Mouse (Mus musculus) heart, embryonic 10.5 days (tissue): ENCODE results near the gene Atp6ap1. TPM values are rescaled to one million over a fixed set of nuclear protein-coding genes. Genes with fewer than 3 reads are reported as not detected.

Experiments
- DNase-seq: peaks from one replicate; pipeline ENCODE4 v3.0.0-alpha.2; 2017; ENCODE audit warnings: low spot score
- H3K27ac ChIP-seq: fragments of 300-500 bp; sonication (generic); 2 replicates; pipeline ENCODE4 v1.5.1; 2016; ENCODE audit warnings: mild to moderate bottlenecking
- H3K27me3 ChIP-seq: fragments of 300-500 bp; sonication (generic); 2 replicates; pipeline ENCODE4 v1.6.1; 2016; ENCODE audit warnings: mild to moderate bottlenecking; ENCODE audit not compliant: poor library complexity, insufficient read depth, severe bottlenecking
- H3K36me3 ChIP-seq: fragments of 300-500 bp; sonication (generic); 2 replicates; pipeline ENCODE4 v1.6.1; 2016; ENCODE audit warnings: mild to moderate bottlenecking, moderate library complexity
- H3K4me1 ChIP-seq: fragments of 300-500 bp; sonication (generic); 2 replicates; pipeline ENCODE4 v1.6.1; 2016; ENCODE audit warnings: mild to moderate bottlenecking
- H3K4me3 ChIP-seq: fragments of 300-500 bp; sonication (generic); 2 replicates; pipeline ENCODE4 v1.5.1; 2016; ENCODE audit warnings: mild to moderate bottlenecking, moderate library complexity
- H3K9me3 ChIP-seq: fragments of 300-500 bp; sonication (generic); 2 replicates; pipeline ENCODE4 v1.6.1; 2016; ENCODE audit warnings: mild to moderate bottlenecking, moderate library complexity
- WGBS: fragments of 180-500 bp; shearing (Covaris S2); methylation state at CpG from one replicate; pipeline ENCODE4 v1.1.7; 2016; 5-methylcytosine and 5-hydroxymethylcytosine counted together
- polyA plus RNA-seq: library from polyadenylated mRNA; unstranded; fragments of >200 nt; fragmentation: Nextera tagmentation; extraction: Ambion mirVana; gene quantifications from 2 replicates; pipeline ENCODE4 v1.2.1, GENCODE M21; 2016

Gene Atp6ap1
- 114 and 125 TPM in 2 replicates for polyA plus RNA-seq

DNA sequence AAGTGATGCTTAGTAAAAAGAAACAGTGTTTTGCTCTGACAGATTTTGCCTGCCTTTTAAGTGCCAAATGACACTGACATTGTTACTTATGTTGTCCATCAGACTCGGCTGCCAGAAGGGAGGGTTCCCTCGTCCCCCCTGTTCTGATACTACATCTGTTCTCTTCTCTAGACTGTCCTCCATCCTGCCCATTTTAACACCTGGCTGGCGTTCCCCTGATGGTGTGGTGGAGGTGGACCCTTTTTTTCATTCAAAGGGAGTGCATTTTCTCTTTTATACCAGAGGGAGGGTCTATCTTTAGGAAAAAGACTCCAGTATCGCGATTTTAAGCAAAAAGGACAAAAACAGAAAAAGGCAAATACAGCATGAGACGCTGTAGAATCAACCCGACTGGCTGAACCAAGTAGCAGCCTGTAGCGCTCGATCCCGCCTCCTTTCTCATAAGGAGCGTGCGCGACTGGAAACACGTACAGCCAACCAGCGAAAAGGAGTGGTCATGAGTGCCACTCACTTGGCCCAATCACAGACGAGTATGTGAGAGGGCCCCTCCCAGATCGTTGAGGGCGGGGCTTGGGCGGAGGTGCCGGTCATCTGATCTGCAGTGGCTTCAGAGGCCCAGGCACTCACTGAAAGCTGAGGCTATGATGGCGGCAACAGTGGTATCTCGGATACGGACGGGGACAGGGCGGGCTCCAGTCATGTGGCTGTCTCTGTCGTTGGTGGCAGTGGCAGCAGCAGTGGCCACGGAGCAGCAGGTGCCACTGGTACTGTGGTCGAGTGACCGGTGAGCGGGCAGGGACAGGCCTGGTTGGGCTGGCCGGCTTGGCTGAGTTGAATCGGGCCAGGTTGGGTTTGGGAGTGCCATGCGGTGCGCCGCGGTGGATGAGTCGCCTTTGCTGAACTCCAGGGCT, at the start of gene Atp6ap1:
Gene Atp6ap1 (plus strand): TSS at position 560 of the 911 bp plus-strand sequence.
- DNase-seq: peak; percentile 97

DNA sequence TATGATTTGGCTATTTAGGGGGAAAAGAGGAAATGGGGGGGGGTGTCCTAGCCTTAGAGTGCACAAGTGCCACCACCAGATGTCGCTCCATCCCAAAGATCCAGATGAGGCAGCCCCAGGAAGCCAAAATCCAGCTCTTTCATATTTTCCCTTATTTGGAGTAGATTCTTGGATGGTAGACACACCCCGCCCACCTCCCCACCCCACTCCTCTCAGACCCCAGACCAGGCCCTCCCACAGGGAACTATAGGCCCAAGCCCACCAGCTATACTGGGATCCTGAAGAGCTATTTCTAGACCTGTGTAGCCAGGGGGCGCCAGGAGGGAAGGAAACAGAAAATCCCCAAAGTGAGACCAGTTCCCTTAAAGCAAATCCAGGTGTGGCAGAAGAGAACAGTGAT, 48.2 kb upstream of the Atp6ap1 start:
- H3K27me3 ChIP-seq: 0 out of 2 replicates have a peak, but pooled peaks cover 3% of the 10 kb centered on the region
- WGBS: 23% methylated on average over 3 of the region's 3 CpGs
- peak overlapping the region; percentile 57 for H3K4me3 ChIP-seq
- H3K4me1 ChIP-seq: no peaks in the 10 kb centered on the region
- DNase-seq: peak; percentile 81
- H3K27ac ChIP-seq: peak overlapping the region; percentile 86
- peaks cover 3% of the 10 kb centered on the region for H3K36me3 ChIP-seq
- H3K9me3 ChIP-seq: no peaks in the 10 kb centered on the region

More for the DNA sequence above, at the start of gene Atp6ap1:
- Histone ChIP-seq H3K4me3 (peak within 1 kb of the TSS; percentile 79), H3K4me1 (no peaks in the 10 kb centered on the region), H3K27ac (peak within 1 kb of the TSS; percentile 90), H3K27me3 (no peaks in the 10 kb centered on the region), H3K36me3 (peaks cover 26% of the 10 kb centered on the region), H3K9me3 (no peaks in the 10 kb centered on the region)
- 13% methylated on average over 37 of the region's 37 CpGs for WGBS

DNA sequence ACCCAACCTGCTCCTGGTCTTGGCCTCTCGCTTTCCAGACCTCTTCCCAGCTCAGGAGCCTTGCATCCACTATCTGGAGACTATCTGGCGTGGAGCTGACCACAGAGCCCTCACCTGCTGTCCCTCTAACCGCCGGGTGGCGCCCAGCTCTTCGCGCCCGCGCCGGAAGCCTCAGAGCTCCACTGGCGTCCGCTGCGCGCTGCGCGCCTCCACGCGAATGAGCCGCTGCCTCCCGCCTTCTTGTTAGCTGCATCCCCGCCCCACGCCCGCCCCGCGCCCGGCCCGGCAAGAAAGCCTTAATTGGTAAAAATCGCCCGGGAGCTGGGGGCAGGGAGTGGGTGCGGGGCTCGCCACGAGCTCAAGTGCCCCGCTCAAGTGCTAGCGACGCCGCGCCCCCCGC, 47.3 kb upstream of the Atp6ap1 start, which contains the start of gene Flna:
Gene Flna (minus strand): TSS at position 206 of the 400 bp plus-strand sequence.
- Histone ChIP-seq H3K27ac (peak within 1 kb of the TSS; percentile 86), H3K4me3 (peak within 1 kb of the TSS; percentile 57), H3K4me1 (no peaks in the 10 kb centered on the region), H3K36me3 (no peaks in the 10 kb centered on the region), H3K27me3 (0 out of 2 replicates have a peak, but pooled peaks cover 3% of the 10 kb centered on the region), H3K9me3 (no peaks in the 10 kb centered on the region)
- DNase-seq: peak; percentile 84
- 15% methylated on average over 38 of the region's 38 CpGs for WGBS

DNA sequence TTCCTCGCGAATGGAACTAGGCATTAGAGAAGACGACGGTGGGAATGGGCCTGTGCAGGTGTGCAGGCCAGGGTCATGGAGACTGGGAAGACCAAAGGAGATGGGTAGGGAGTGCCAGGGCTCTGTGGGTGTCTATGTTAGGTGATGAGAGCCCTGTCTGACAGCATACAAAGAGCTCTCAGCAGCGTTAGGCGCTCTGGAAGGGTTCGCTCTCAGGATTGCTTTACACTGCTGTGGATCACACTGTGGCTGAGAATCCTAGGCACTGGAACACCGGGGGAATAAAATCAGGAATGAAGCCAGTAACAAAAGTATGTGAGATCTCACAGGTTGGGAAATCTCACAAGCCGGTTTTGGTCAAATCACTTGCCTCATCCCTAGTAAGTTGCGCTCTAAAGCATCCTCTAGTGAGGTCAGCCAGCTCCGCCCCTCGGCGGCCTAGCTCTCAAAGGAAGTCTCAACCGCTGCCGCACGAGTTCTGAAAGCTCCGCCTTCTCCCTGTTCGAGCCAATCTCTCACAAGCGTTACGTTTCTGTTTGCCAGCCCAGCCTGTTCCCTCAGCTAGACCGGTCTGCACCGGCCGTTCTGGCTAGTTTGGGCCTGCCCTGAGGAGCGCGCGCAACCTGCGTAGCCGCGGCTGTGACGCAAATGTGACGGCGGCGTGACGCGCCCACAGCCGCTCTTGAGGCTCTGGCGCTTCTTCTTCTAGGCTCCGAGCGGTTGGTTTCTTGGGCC, 42.6 kb upstream of the Atp6ap1 start, which contains the start of gene Emd:
Gene Emd (plus strand): TSS at position 535 of the 735 bp plus-strand sequence.
- H3K27ac ChIP-seq: peak within 1 kb of the TSS; percentile 91
- DNase-seq: peak; percentile 96
- 26% methylated on average over 39 of the region's 39 CpGs for WGBS
- H3K9me3 ChIP-seq: no peaks in the 10 kb centered on the region
- 0 out of 2 replicates have a peak, but pooled peaks cover 3% of the 10 kb centered on the region for H3K27me3 ChIP-seq
- peak within 1 kb of the TSS; percentile 70 for H3K4me3 ChIP-seq
- H3K4me1 ChIP-seq: 0 out of 2 replicates have a peak, but pooled peaks cover 5% of the 10 kb centered on the region
- H3K36me3 ChIP-seq: peaks cover 18% of the 10 kb centered on the region

DNA sequence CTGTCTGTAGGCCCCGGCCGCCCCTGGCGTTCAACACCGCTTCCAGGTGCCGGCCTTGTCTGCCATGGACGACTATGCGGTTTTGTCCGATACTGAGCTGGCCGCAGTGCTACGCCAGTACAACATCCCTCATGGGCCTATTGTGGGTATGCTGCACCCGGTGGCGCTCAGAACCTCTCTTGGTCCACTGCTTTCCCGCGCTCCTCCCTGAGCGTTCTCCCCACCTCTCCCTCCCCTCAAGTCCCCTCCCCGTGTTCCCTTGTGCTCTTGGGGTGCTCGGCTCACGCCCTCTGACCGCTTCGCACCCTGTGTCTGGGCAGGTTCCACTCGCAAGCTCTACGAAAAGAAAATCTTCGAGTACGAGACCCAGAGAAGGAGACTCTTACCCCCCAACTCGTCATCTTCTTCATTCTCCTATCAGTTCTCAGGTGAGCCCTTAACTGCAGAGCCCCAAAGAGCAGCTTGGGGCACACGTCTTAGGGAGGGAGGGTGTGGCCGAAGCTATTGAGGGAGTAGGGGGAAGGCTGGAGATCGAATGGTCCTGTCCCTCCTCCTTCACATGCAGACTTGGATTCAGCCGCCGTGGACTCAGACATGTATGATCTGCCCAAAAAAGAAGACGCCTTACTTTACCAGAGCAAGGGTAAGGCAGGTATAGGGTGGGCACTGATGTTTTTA, 41.9 kb upstream of the Atp6ap1 start:
- H3K27ac ChIP-seq: peak overlapping the region; percentile 91
- 0 out of 2 replicates have a peak, but pooled peaks cover 3% of the 10 kb centered on the region for H3K27me3 ChIP-seq
- 0 out of 2 replicates have a peak, but pooled peaks cover 5% of the 10 kb centered on the region for H3K4me1 ChIP-seq
- WGBS: 19% methylated on average over 31 of the region's 31 CpGs
- peaks cover 19% of the 10 kb centered on the region for H3K36me3 ChIP-seq
- H3K9me3 ChIP-seq: no peaks in the 10 kb centered on the region
- no peak for DNase-seq
- H3K4me3 ChIP-seq: peak overlapping the region; percentile 70

DNA sequence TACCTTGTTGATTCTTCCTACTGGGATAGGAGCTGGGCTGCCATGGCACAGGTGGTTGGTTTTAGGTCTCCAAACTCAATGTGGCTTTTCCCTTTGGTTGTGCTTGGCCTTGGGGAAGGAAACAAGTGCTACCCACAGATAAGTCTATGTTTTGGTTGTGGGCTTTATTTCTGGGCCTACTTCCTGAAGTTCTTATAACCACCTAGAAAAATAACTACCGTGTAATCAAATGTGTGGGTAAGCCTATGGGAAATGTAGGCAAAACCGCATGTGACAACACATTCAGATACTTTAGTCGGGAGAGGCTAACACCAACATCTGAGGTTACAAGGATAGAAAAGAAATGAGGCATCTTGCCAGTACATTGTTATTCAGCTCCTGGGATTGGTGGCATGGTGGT, 39.2 kb upstream of the Atp6ap1 start:
- Histone ChIP-seq H3K27ac (no peak overlapping the region), H3K4me1 (0 out of 2 replicates have a peak, but pooled peaks cover 5% of the 10 kb centered on the region), H3K36me3 (peaks cover 22% of the 10 kb centered on the region), H3K9me3 (no peaks in the 10 kb centered on the region), H3K27me3 (no peaks in the 10 kb centered on the region), H3K4me3 (no peak overlapping the region)
- no peak for DNase-seq
- WGBS: 87% methylated on average over 3 of the region's 3 CpGs

DNA sequence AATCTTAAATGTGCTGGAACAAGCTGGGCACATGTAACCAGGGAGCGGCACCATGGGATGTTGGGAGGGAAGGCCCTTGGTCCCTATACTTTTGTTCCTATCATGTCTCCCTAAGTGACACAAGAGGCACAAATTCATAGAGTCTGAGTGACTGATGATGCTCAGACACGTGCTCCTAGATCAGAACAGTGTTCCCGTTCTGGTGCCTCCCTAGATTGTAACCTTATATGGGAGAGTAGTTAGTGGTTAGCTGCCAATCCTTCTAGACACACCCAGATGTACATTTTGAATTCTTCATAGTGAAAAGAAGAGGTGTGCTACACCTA, 27.2 kb upstream of the Atp6ap1 start:
- peaks cover 10% of the 10 kb centered on the region; the same call in 1 of the 2 replicates for H3K36me3 ChIP-seq
- WGBS: 28% methylated on average over 3 of the region's 3 CpGs
- H3K4me1 ChIP-seq: no peaks in the 10 kb centered on the region
- H3K27ac ChIP-seq: peak overlapping the region; percentile 91
- no peak for DNase-seq
- H3K27me3 ChIP-seq: no peaks in the 10 kb centered on the region
- H3K4me3 ChIP-seq: peak overlapping the region; percentile 65
- H3K9me3 ChIP-seq: no peaks in the 10 kb centered on the region

DNA sequence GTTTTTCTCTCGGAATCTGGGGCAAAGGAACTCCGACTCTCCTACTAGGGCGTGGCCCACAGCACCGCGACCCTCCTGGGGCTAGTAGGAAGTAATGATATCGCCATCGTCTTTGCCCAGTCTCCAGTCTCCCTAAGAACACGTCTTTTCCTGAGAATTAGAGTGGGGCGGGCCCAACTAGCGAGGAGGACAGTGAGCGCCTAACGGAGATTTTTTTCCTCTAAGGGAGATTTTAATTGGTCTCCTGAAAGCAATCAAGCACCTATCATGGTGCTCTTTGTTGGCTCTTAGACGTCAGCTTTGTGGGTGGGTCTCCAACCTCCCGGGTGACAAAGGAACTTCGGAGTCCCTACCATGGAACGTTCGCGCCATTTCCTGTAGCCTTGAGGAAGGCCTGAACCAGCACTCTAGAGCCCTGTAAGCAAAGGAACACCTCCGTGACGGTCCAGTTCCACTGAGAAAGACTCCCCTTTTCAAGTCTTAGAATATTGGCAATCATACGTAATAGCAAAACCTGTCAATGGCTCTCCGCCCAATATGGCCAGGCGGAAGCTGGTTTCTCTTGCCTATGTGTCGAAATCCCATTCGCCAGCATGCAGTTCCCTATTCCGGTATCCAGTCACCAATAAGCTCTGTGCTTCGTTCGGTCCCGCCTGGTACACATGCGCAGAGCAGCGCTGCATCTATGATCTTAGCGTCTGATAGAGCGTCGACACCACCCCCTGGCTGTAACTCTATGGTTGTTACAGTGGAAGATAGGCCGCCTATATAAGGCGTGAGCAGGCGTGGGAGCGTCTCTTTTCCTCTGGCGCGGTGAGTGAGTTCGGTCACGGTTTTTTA, 26.6 kb upstream of the Atp6ap1 start, which contains the start of gene Rpl10:
Gene Rpl10 (plus strand): TSS at position 751 of the 840 bp plus-strand sequence.
- Histone ChIP-seq H3K36me3 (peaks cover 10% of the 10 kb centered on the region; the same call in 1 of the 2 replicates), H3K9me3 (no peaks in the 10 kb centered on the region), H3K27ac (peak within 1 kb of the TSS; percentile 91), H3K4me1 (no peaks in the 10 kb centered on the region), H3K27me3 (no peaks in the 10 kb centered on the region), H3K4me3 (peak within 1 kb of the TSS; percentile 65)
- peak; percentile 97 for DNase-seq
- WGBS: 14% methylated on average over 42 of the region's 42 CpGs

DNA sequence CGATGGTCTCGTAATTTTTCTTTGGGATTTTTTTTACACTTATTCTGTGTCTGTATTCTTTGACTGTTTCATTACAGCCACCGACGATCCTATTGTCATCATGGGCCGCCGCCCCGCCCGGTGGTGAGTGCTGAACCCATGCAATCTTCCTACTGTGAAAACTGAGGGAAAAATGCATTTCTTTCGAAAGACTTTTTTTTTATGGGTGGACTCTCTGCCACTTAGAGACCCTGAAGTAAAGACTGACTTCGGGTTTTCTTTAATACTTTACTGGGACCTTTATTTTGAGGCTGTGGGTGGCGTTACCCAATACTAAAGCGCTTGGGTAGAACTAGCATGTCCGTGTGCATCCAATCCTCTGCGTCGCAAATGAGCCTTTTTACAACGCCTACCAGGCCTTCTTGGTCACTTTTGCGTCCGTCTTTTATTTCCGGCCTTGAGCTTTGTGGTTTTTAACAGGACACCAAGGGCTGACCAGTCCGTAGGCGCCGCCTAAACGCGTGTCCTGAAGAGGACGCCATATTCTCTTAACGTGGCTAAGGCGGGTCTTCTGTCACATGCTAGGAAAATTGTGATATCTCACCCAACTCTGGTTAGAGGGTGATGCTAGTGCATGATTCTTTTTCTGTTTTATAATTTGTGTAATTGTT, 25.9 kb upstream of the Atp6ap1 start:
- H3K36me3 ChIP-seq: peaks cover 10% of the 10 kb centered on the region; the same call in 1 of the 2 replicates
- WGBS: 15% methylated on average over 27 of the region's 27 CpGs
- H3K27ac ChIP-seq: peak overlapping the region; percentile 84
- H3K27me3 ChIP-seq: no peaks in the 10 kb centered on the region
- peak overlapping the region; percentile 65 for H3K4me3 ChIP-seq
- no peak for DNase-seq
- H3K4me1 ChIP-seq: no peaks in the 10 kb centered on the region
- no peaks in the 10 kb centered on the region for H3K9me3 ChIP-seq

DNA sequence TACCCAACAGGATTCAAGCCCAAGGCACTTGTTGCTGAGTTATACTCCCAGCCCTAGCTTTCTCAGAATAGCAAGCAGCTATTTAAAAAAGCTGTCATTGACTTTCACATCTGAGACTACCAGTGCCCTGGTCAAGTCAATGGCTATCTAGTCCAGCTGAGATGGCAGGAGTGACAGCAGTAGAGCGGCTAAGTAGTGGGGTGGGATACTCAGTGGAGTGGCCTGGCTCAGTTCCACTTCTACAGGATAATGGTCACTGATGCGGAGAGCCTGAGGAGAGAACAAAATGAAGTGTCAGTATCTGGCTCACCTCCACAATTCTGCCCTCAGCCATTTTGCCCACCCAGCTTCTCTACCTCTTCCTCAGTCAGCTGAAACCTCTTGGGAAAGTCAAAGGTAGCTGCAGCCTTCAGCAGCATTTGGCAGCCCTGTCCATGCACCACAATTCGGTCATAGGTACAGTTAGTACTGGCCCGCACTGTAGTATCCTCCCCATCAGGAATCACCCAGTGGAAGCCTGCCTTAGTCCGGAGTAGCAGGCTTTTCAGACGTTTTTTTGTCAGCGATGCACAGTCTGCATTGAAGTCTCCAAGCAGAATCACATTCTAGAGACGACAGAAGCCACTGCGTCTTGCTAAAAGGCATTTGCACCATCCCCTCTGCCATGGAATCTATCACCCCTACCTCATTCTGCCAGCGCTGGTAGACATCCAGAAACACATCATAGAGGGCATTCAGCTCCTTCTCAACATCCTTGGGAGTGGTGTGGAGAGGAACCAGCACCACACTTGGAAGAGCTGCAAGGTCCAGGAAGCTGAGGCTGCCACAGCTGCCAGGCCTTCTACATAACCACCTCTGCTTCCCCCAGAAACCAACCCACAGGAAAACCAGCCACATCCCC, 23.2 kb upstream of the Atp6ap1 start:
- WGBS: 30% methylated on average over 10 of the region's 10 CpGs
- DNase-seq: peak; percentile 70
- 0 out of 2 replicates have a peak overlapping the region, but pooled peaks have one; percentile 6 for H3K4me3 ChIP-seq

More for the DNA sequence above, 23.2 kb upstream of the Atp6ap1 start:
- Histone ChIP-seq H3K27ac (no peak overlapping the region), H3K4me1 (no peaks in the 10 kb centered on the region), H3K27me3 (no peaks in the 10 kb centered on the region), H3K36me3 (peaks cover 10% of the 10 kb centered on the region; the same call in 1 of the 2 replicates), H3K9me3 (no peaks in the 10 kb centered on the region)
